Mouse (Mus musculus) adrenal gland, postnatal 4 days (tissue): ENCODE results near the gene Teddm3. TPM values are rescaled to one million over a fixed set of nuclear protein-coding genes. Genes with fewer than 3 reads are reported as not detected.
"Not testable (repeated sequence)": the region's sequence is repeated elsewhere in the genome, so short reads cannot be mapped to it uniquely, and the experiment has no call there.

Source experiments
- DNase-seq, 2 experiments: peaks; one replicate each; pipeline ENCODE4 v3.0.0; 2021 to 2022; ENCODE audit warnings: low spot score in 2 of 2, mixed read lengths in 2 of 2
- total RNA-seq, 2 experiments: library from RNA; stranded (reverse); gene quantifications; 2 replicates each; pipeline ENCODE4 v1.2.3; 2021

Gene Teddm3
- total RNA-seq, 2 experiments from 2014 or later, result not detected

DNA sequence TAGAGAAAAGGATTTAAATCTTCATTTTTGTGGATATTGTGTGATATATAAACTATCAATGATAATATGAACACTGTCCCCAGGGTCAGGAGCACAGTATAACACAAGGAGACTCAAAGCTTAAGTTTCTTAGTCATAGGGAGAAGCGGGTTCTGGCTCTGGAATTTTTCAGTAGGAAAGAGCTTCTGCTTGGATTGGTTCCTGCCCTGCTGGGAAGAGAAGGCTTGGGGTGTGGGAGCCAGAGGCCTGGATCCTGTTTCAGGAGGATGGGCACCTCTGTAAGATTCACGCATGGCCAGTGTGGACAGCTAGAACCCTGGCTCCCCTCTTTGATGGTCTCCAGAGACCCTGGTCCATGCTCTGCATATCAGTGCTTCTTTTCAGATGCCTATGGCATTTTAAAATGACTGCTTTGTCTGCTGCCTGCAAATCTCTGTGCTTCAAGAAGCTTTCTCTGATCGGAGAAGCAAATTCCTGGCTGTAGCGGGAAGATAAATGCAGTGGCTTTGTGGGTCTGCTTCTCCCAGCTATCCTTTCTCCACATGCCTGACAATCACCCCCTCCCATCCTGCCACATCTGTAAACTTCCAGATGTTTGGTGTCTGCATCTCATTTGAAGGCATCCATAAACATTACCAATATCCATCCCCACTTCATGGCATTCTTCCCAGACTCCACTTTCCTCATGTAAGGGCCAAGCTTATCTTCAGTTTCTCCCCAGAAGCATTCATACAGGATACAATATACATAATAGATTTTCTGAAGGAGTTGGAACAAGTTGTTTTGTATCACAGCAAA, 2.0 kb downstream of the Teddm3 start:
- DNase-seq, result no peak

DNA sequence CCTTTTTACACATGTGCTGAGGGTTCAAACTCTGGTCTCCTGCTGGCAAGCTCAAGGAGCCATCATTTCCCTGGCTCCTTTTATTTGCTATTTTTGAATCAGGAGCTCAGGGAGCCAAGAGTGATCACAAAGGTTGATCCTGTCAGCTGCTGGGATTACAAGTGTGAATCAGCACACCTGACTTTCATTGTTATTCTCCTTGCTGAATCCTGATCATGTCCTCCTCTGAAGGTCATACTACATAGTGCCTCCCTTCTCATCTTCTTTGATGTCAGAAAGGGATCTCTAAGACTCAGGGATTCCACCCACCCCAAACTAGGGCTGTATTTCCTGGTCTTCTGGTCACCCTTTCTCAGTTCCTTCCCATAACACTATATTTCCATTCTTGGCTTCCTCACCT, 3.9 kb downstream of the Teddm3 start:
- DNase-seq, result no peak

GRCm38 (mm10) chr16:21148451-21148850, 5.3 kb downstream of the Teddm3 start:
- not testable (repeated sequence) for DNase-seq

GRCm38 (mm10) chr16:21136312-21137083, 17.3 kb downstream of the Teddm3 start:
- no peak for DNase-seq

- not testable (repeated sequence) for DNase-seq
Observed at GRCm38 (mm10) chr16:21127666-21128065, 26.1 kb downstream of the Teddm3 start.

GRCm38 (mm10) chr16:21122776-21123175, 31.0 kb downstream of the Teddm3 start:
- DNase-seq, result not testable (repeated sequence)

DNA sequence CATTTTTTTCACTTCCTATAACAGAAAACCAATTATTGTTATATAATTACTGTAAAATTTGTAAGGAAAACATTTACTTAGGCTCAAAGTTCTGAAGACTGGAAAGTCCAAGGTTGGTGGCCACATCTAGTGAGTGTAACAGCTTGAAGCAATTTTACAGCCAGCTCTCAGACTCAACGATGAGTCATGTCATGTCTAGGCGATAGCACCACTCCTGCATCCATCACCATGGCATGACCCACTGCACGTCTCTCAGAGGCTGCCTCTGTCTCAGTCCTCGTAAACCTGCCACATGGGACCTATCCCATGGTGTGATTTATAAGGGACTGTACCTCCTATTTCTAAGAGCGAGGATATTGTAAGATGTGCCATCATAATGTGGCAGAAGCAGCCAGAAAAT, 37.7 kb downstream of the Teddm3 start:
- DNase-seq, result no peak

- DNase-seq, result no peak
Observed at GRCm38 (mm10) chr16:21109473-21109872, 44.3 kb downstream of the Teddm3 start.

Other genes with a start within 250 kb of the Teddm3 start
- gene Ephb3, start 50.8 kb upstream of the Teddm3 start, total RNA-seq, result 10 to 100 TPM in 1 of 2 experiments, 1 to 10 TPM in 1; 7.0 to 12.9 TPM